Mouse (Mus musculus) embryonic facial prominence, embryonic 10.5 days (tissue): ENCODE data around the gene Naip1. TPM values are rescaled to one million over a fixed set of nuclear protein-coding genes. Genes with fewer than 3 reads are reported as not detected.

ENCODE experiments used
- polyA plus RNA-seq: library from polyadenylated mRNA; unstranded; fragments of >200 nt; fragmentation: Nextera tagmentation; extraction: Ambion mirVana; gene quantifications from 2 replicates; pipeline ENCODE4 v1.2.1, GENCODE M21; 2016

The Naip1 gene
- polyA plus RNA-seq, 1 experiment from 2014 or later: not detected

Other genes starting within 250 kb of the Naip1 start
- gene Naip5, start 206.5 kb downstream of the Naip1 start, polyA plus RNA-seq: 0.06 and 0.14 TPM in 2 replicates
- 0.04 and 0.05 TPM in 2 replicates for gene Naip6, start 135.2 kb downstream of the Naip1 start, polyA plus RNA-seq
- 83.6 and 93.1 TPM in 2 replicates for gene Gtf2h2, start 39.7 kb upstream of the Naip1 start, polyA plus RNA-seq
- gene Ocln, start 99.8 kb upstream of the Naip1 start, polyA plus RNA-seq: 6.2 and 6.5 TPM in 2 replicates
- gene Marveld2, start 164.1 kb upstream of the Naip1 start, polyA plus RNA-seq: 6.0 and 6.2 TPM in 2 replicates
- 365 and 367 TPM in 2 replicates for gene Ak6, start 198.1 kb upstream of the Naip1 start, polyA plus RNA-seq
- gene Rad17, start 198.2 kb upstream of the Naip1 start, polyA plus RNA-seq: 23.4 and 23.8 TPM in 2 replicates
- gene Taf9, start 198.7 kb upstream of the Naip1 start, polyA plus RNA-seq: 20.0 and 23.1 TPM in 2 replicates
- 3.9 and 4.6 TPM in 2 replicates for gene Ccdc125, start 216.8 kb upstream of the Naip1 start, polyA plus RNA-seq